Mouse (Mus musculus) myocyte (in vitro differentiated cells): ENCODE results near the gene 2310022A10Rik. TPM values are rescaled to one million over a fixed set of nuclear protein-coding genes. Genes with fewer than 3 reads are reported as not detected.
"Not testable (repeated sequence)": the region's sequence is repeated elsewhere in the genome, so short reads cannot be mapped to it uniquely, and the experiment has no call there.

Experiments
- H3K27me3 ChIP-seq: one replicate; pipeline ENCODE4 v1.6.1; 2011; ENCODE audit not compliant: control insufficient read depth, insufficient read depth, insufficient read length
- H3K36me3 ChIP-seq: one replicate; pipeline ENCODE4 v1.6.1; 2011; ENCODE audit not compliant: control insufficient read depth, insufficient read depth
- H3K4me2 ChIP-seq: one replicate; pipeline ENCODE4 v1.6.1; 2011; ENCODE audit warnings: low read depth, control low read depth
- H3K4me3 ChIP-seq: one replicate; pipeline ENCODE4 v1.5.1; 2011; ENCODE audit warnings: mild to moderate bottlenecking, control low read depth, moderate library complexity
- H3K79me2 ChIP-seq: one replicate; pipeline ENCODE4 v1.6.1; 2011; ENCODE audit not compliant: control insufficient read depth, insufficient read depth
- H3ac ChIP-seq: one replicate; pipeline ENCODE4 v1.6.1; 2011; ENCODE audit not compliant: control insufficient read depth, insufficient read length
- CEBPB ChIP-seq: IDR thresholded peaks from 2 replicates; pipeline ENCODE4 v1.6.1; 2011; ENCODE audit warnings: mild to moderate bottlenecking, moderate library complexity; ENCODE audit not compliant: poor library complexity, insufficient read depth, severe bottlenecking
- E2F4 ChIP-seq: IDR thresholded peaks from one replicate; pipeline ENCODE4 v1.6.1; 2011; ENCODE audit warnings: mild to moderate bottlenecking, control low read depth, moderate library complexity; ENCODE audit not compliant: insufficient read depth
- MAX ChIP-seq: IDR thresholded peaks from one replicate; pipeline ENCODE4 v1.6.1; 2011; ENCODE audit warnings: low read depth, mild to moderate bottlenecking, control low read depth
- MYOD1 ChIP-seq, 3 experiments: IDR thresholded peaks; one replicate each; pipeline ENCODE4 v1.6.1; 2011; ENCODE audit warnings: control low read depth in 2 of 3, low read depth in 2 of 3, mild to moderate bottlenecking in 2 of 3, moderate library complexity in 1 of 3; ENCODE audit not compliant: insufficient read length in 2 of 3, control insufficient read depth in 1 of 3
- MYOG ChIP-seq, 3 experiments: IDR thresholded peaks; one replicate each; pipeline ENCODE4 v1.6.1; 2011; ENCODE audit warnings: control low read depth in 2 of 3, low read depth in 2 of 3, mild to moderate bottlenecking in 2 of 3; ENCODE audit not compliant: insufficient read length in 2 of 3, control insufficient read depth in 1 of 3, insufficient read depth in 1 of 3
- POLR2A ChIP-seq: IDR thresholded peaks from one replicate; pipeline ENCODE4 v1.6.1; 2011; ENCODE audit warnings: low read depth, mild to moderate bottlenecking, control low read depth, moderate library complexity; ENCODE audit not compliant: insufficient read length
- POLR2AphosphoS2 ChIP-seq: IDR thresholded peaks from one replicate; pipeline ENCODE4 v1.6.1; 2011; ENCODE audit warnings: low read depth, control low read depth; ENCODE audit not compliant: insufficient read length
- REST ChIP-seq: IDR thresholded peaks from one replicate; pipeline ENCODE4 v1.6.1; 2011; ENCODE audit warnings: mild to moderate bottlenecking, control low read depth, moderate library complexity; ENCODE audit not compliant: insufficient read depth, insufficient read length
- SRF ChIP-seq: IDR thresholded peaks from one replicate; pipeline ENCODE4 v1.6.1; 2011; ENCODE audit warnings: low read depth; ENCODE audit not compliant: control insufficient read depth, insufficient read length
- TCF12 ChIP-seq: IDR thresholded peaks from one replicate; pipeline ENCODE4 v1.6.1; 2011; ENCODE audit warnings: mild to moderate bottlenecking, control low read depth; ENCODE audit not compliant: poor library complexity, insufficient read depth, severe bottlenecking
- TCF3 ChIP-seq: IDR thresholded peaks from one replicate; pipeline ENCODE4 v1.6.1; 2011; ENCODE audit warnings: low read depth, control low read depth; ENCODE audit not compliant: insufficient read length
- USF1 ChIP-seq: IDR thresholded peaks from one replicate; pipeline ENCODE4 v1.6.1; 2011; ENCODE audit warnings: low read depth, mild to moderate bottlenecking, control low read depth, moderate library complexity
- polyA plus RNA-seq: library from polyadenylated mRNA; unstranded; fragments of >200 nt; fragmentation: generic; extraction: Trizol; gene quantifications from one replicate; pipeline ENCODE4 v1.2.1, GENCODE M21; 2012; ENCODE audit warnings: missing spikeins

Gene 2310022A10Rik
- polyA plus RNA-seq, 1 experiment: 35.5 TPM

- Histone ChIP-seq H3K4me2 (no peak overlapping the region), H3K4me3 (no peak overlapping the region), H3K36me3 (peaks cover 48% of the 10 kb centered on the region), H3K27me3 (no peaks in the 10 kb centered on the region), H3K79me2 (no peaks in the 10 kb centered on the region), H3ac (no peak overlapping the region)
- no peak for TF ChIP-seq MAX
- TF ChIP-seq E2F4: no peak
- TF ChIP-seq USF1: no peak
- no peak for TF ChIP-seq MYOD1 (IDR thresholded peaks at IDR 0.05; ENCODE audit: control insufficient read depth in 1 of 3, insufficient read length in 2 of 3, low read depth in 2 of 3)
- no peak for TF ChIP-seq POLR2A
- TF ChIP-seq TCF12: no peak
- TF ChIP-seq REST: no peak
- no peak for TF ChIP-seq SRF
- TF ChIP-seq MYOG (IDR thresholded peaks at IDR 0.05; ENCODE audit: control insufficient read depth in 1 of 3, insufficient read depth in 1 of 3, insufficient read length in 2 of 3, low read depth in 2 of 3): no peak
- no peak for TF ChIP-seq TCF3
- TF ChIP-seq CEBPB: no peak
- TF ChIP-seq POLR2AphosphoS2: no peak
These were observed 68.0 kb downstream of the 2310022A10Rik start for GRCm38 (mm10) chr7:27621028-27621427.

GRCm38 (mm10) chr7:27622234-27622633 lies 69.2 kb downstream of the 2310022A10Rik start:
- H3K79me2 ChIP-seq: no peaks in the 10 kb centered on the region
- TF ChIP-seq MYOG (IDR thresholded peaks at IDR 0.05; ENCODE audit: control insufficient read depth in 1 of 3, insufficient read depth in 1 of 3, insufficient read length in 2 of 3, low read depth in 2 of 3) (peak in 2 of 3 experiments; percentile 15 to 86), MYOD1 (IDR thresholded peaks at IDR 0.05; ENCODE audit: control insufficient read depth in 1 of 3, insufficient read length in 2 of 3, low read depth in 2 of 3) (peak in 2 of 3 experiments; percentile 62 to 63), TCF12 (no peak)
- H3K36me3 ChIP-seq: peaks cover 46% of the 10 kb centered on the region
- no peaks in the 10 kb centered on the region for H3K27me3 ChIP-seq
- H3K4me3 ChIP-seq: no peak overlapping the region
- no peak overlapping the region for H3ac ChIP-seq
- peak overlapping the region; percentile 30 for H3K4me2 ChIP-seq

- no peak overlapping the region for H3K4me2 ChIP-seq
- no peaks in the 10 kb centered on the region for H3K27me3 ChIP-seq
- no peak overlapping the region for H3K4me3 ChIP-seq
- TF ChIP-seq SRF: no peak
- TF ChIP-seq REST: no peak
- no peak for TF ChIP-seq E2F4
- TF ChIP-seq MYOG (IDR thresholded peaks at IDR 0.05; ENCODE audit: control insufficient read depth in 1 of 3, insufficient read depth in 1 of 3, insufficient read length in 2 of 3, low read depth in 2 of 3): no peak
- TF ChIP-seq MAX: no peak
- TF ChIP-seq POLR2A: no peak
- no peak for TF ChIP-seq TCF3
- no peak for TF ChIP-seq CEBPB
- TF ChIP-seq USF1: no peak
- no peak for TF ChIP-seq TCF12
- no peak for TF ChIP-seq MYOD1 (IDR thresholded peaks at IDR 0.05; ENCODE audit: control insufficient read depth in 1 of 3, insufficient read length in 2 of 3, low read depth in 2 of 3)
- no peak for TF ChIP-seq POLR2AphosphoS2
- no peaks in the 10 kb centered on the region for H3K79me2 ChIP-seq
- H3K36me3 ChIP-seq: peaks cover 52% of the 10 kb centered on the region
- H3ac ChIP-seq: no peak overlapping the region
These were observed 71.9 kb downstream of the 2310022A10Rik start for GRCm38 (mm10) chr7:27624967-27625366.

GRCm38 (mm10) chr7:27627707-27628106 lies 74.7 kb downstream of the 2310022A10Rik start:
- no peak overlapping the region for H3K4me3 ChIP-seq
- no peaks in the 10 kb centered on the region for H3K79me2 ChIP-seq
- TF ChIP-seq REST (no peak), CEBPB (no peak), POLR2A (no peak), POLR2AphosphoS2 (no peak), TCF12 (no peak), MYOD1 (IDR thresholded peaks at IDR 0.05; ENCODE audit: control insufficient read depth in 1 of 3, insufficient read length in 2 of 3, low read depth in 2 of 3) (no peak), TCF3 (no peak), E2F4 (no peak), USF1 (no peak), MYOG (IDR thresholded peaks at IDR 0.05; ENCODE audit: control insufficient read depth in 1 of 3, insufficient read depth in 1 of 3, insufficient read length in 2 of 3, low read depth in 2 of 3) (no peak)
- no peak overlapping the region for H3ac ChIP-seq
- peaks cover 39% of the 10 kb centered on the region for H3K36me3 ChIP-seq
- no peaks in the 10 kb centered on the region for H3K27me3 ChIP-seq
- H3K4me2 ChIP-seq: no peak overlapping the region

GRCm38 (mm10) chr7:27628190-27628589 lies 75.2 kb downstream of the 2310022A10Rik start:
- Histone ChIP-seq H3ac (no peak overlapping the region), H3K79me2 (no peaks in the 10 kb centered on the region), H3K27me3 (no peaks in the 10 kb centered on the region), H3K36me3 (peaks cover 39% of the 10 kb centered on the region), H3K4me3 (no peak overlapping the region), H3K4me2 (no peak overlapping the region)
- TF ChIP-seq MAX (no peak), SRF (no peak), E2F4 (no peak), CEBPB (no peak), TCF3 (no peak), POLR2AphosphoS2 (no peak), USF1 (no peak), POLR2A (no peak), TCF12 (no peak), MYOD1 (IDR thresholded peaks at IDR 0.05; ENCODE audit: control insufficient read depth in 1 of 3, insufficient read length in 2 of 3, low read depth in 2 of 3) (no peak)

- H3K36me3 ChIP-seq: peaks cover 34% of the 10 kb centered on the region
- H3K27me3 ChIP-seq, H3ac ChIP-seq, H3K79me2 ChIP-seq, H3K4me3 ChIP-seq, H3K4me2 ChIP-seq: not testable (repeated sequence)
These were observed 75.8 kb downstream of the 2310022A10Rik start for GRCm38 (mm10) chr7:27628816-27629215.
